Mouse (Mus musculus) right cerebral cortex, adult 2 months (tissue): ENCODE results near the gene Zfp764.
A peak's percentile ranks its signal among the peaks of the same experiment; 100 is the strongest.
"Not testable (repeated sequence)": the region's sequence is repeated elsewhere in the genome, so short reads cannot be mapped to it uniquely, and the experiment has no call there.

Source experiments
- DNase-seq, 2 experiments: peaks; one replicate each; pipeline ENCODE4 v3.0.0; 2021 to 2022; ENCODE audit warnings: low spot score in 2 of 2

The Zfp764 gene

GRCm38 (mm10) chr7:127406002-127406987 lies at the start of gene Zfp764:
Zfp764 (minus strand) TSS chr7:127406822.
- DNase-seq: peak; percentile 89 to 92

GRCm38 (mm10) chr7:127454905-127455304 lies 48.3 kb upstream of the Zfp764 start:
- no peak for DNase-seq

GRCm38 (mm10) chr7:127453056-127453455 lies 46.4 kb upstream of the Zfp764 start:
- DNase-seq: no peak

- DNase-seq: no peak
These were observed 43.3 kb upstream of the Zfp764 start for GRCm38 (mm10) chr7:127449966-127450365.

- DNase-seq: peak; percentile 97 to 99
These were observed 42.1 kb upstream of the Zfp764 start, which contains the start of gene Zfp689 for GRCm38 (mm10) chr7:127448521-127449300. Zfp689 (minus strand) TSS chr7:127449158.

- no peak for DNase-seq
These were observed 37.4 kb upstream of the Zfp764 start for GRCm38 (mm10) chr7:127443976-127444375.

- no peak for DNase-seq
These were observed 31.1 kb upstream of the Zfp764 start for GRCm38 (mm10) chr7:127437724-127438123.

GRCm38 (mm10) chr7:127435206-127435605 lies 28.6 kb upstream of the Zfp764 start:
- DNase-seq: no peak

GRCm38 (mm10) chr7:127426354-127426753 lies 19.7 kb upstream of the Zfp764 start:
- no peak for DNase-seq

- no peak for DNase-seq
These were observed 19.3 kb upstream of the Zfp764 start for GRCm38 (mm10) chr7:127425911-127426310.

- no peak for DNase-seq
These were observed 18.7 kb upstream of the Zfp764 start for GRCm38 (mm10) chr7:127425291-127425690.

- DNase-seq: peak; percentile 47 to 48
These were observed 15.6 kb upstream of the Zfp764 start for GRCm38 (mm10) chr7:127422247-127422646.

GRCm38 (mm10) chr7:127421388-127422191 lies 15.0 kb upstream of the Zfp764 start, which contains the start of gene Zfp688:
Zfp688 (minus strand) TSS chr7:127422068.
- DNase-seq: peak; percentile 92 to 94

- no peak for DNase-seq
These were observed 4.8 kb upstream of the Zfp764 start for GRCm38 (mm10) chr7:127411418-127411817.

- DNase-seq: not testable (repeated sequence)
These were observed 2.5 kb downstream of the Zfp764 start for GRCm38 (mm10) chr7:127404101-127404500.

GRCm38 (mm10) chr7:127402980-127403379 lies 3.6 kb downstream of the Zfp764 start:
- DNase-seq: no peak

- DNase-seq: no peak
These were observed 6.3 kb downstream of the Zfp764 start for GRCm38 (mm10) chr7:127400355-127400754.

- DNase-seq: no peak
These were observed 12.7 kb downstream of the Zfp764 start for GRCm38 (mm10) chr7:127393944-127394333.

GRCm38 (mm10) chr7:127393157-127393943 lies 13.3 kb downstream of the Zfp764 start, which contains the start of gene E430018J23Rik:
E430018J23Rik (minus strand) TSS chr7:127393629.
- peak; percentile 97 to 99 for DNase-seq

- no peak for DNase-seq
These were observed 14.3 kb downstream of the Zfp764 start for GRCm38 (mm10) chr7:127392251-127392824.
